Mouse (Mus musculus): ENCODE data around the gene Gm20403.

DNA sequence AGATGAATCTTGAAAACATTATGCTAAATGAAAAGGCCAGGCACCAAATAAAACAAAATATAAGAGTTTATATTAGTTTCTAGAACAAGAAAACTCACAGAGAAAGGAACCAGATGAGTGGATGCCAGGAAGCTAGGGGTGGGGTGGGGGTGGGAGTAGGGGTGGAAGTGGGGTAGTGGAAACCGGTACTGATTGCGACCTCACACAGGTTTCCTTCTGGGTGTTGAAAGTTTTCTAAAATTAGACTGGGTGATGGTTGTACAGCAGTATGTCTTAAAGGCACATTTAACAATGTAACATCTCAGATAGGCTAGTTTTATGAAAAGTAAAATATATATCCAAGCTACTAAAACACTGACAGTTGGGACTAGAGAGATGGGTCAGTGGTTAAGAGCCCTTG, 29.4 kb downstream of the Gm20403 start:
- TF ChIP-seq FLI1 (IDR thresholded peaks at IDR 0.05; ENCODE audit: low read length), result no peak
- TF ChIP-seq GATA1 (IDR thresholded peaks at IDR 0.05; ENCODE audit: borderline replicate concordance, low read length), result no peak

Measured in megakaryocyte, embryonic 14.5 days (primary cell).